Mouse (Mus musculus): ENCODE results near the gene Slc16a7. TPM values are rescaled to one million over a fixed set of nuclear protein-coding genes. Genes with fewer than 3 reads are reported as not detected.

The Slc16a7 gene
- polyA plus RNA-seq, 1 experiment from 2014 or later, result 4.7 TPM

GRCm38 (mm10) chr10:125265467-125265866 lies 123.8 kb downstream of the Slc16a7 start:
- H3K9me3 ChIP-seq, result no peaks in the 10 kb centered on the region
- ATAC-seq, result 0 out of 2 replicates have a peak, but pooled peaks have one; percentile 21
- no peaks in the 10 kb centered on the region for H3K4me1 ChIP-seq (replicated peaks)
- H3K4me3 ChIP-seq (replicated peaks), result no peak overlapping the region
- H3K27ac ChIP-seq, result no peak overlapping the region
- no peak overlapping the region for H3K9ac ChIP-seq
- H3K27me3 ChIP-seq (replicated peaks), result no peaks in the 10 kb centered on the region
- 83% methylated on average over 14 of the region's 14 CpGs for WGBS
- H3K36me3 ChIP-seq, result no peaks in the 10 kb centered on the region
- H3K4me2 ChIP-seq (replicated peaks), result no peak overlapping the region

DNA sequence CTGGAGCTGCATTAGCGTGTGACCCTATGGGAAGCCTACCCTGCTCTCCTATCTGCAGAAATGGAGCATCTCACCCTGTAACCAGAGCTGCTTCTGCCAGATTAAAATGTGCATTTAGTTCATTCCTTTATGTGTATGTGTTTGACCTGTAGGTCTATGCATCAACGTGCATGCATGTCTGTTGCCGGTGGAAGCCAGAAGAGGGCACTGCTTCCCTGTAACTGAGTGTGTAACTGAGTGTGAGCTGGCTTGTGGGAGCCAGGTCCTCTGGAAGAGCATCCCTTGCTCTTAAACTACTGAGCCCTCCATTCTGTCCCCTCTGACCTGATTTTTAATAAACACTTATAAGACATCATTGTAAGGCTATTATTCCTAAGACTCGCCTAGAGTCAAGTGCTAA lies 124.3 kb downstream of the Slc16a7 start:
- WGBS, result 60% methylated on average over 4 of the region's 4 CpGs
- H3K4me3 ChIP-seq (replicated peaks), result no peak overlapping the region

GRCm38 (mm10) chr10:125255904-125256303 lies 133.4 kb downstream of the Slc16a7 start:
- Histone ChIP-seq H3K4me2 (replicated peaks) (no peak overlapping the region), H3K27me3 (replicated peaks) (no peaks in the 10 kb centered on the region), H3K27ac (no peak overlapping the region), H3K9ac (no peak overlapping the region), H3K36me3 (no peaks in the 10 kb centered on the region), H3K9me3 (no peaks in the 10 kb centered on the region), H3K4me1 (replicated peaks) (no peaks in the 10 kb centered on the region), H3K4me3 (replicated peaks) (no peak overlapping the region)
- ATAC-seq, result no peak
- 94% methylated on average over 4 of the region's 4 CpGs for WGBS

More for the DNA sequence above, 124.3 kb downstream of the Slc16a7 start:
- no peak overlapping the region for H3K9ac ChIP-seq
- no peaks in the 10 kb centered on the region for H3K4me1 ChIP-seq (replicated peaks)
- H3K27me3 ChIP-seq (replicated peaks), result no peaks in the 10 kb centered on the region
- H3K4me2 ChIP-seq (replicated peaks), result no peak overlapping the region
- no peaks in the 10 kb centered on the region for H3K9me3 ChIP-seq
- ATAC-seq, result no peak
- no peaks in the 10 kb centered on the region for H3K36me3 ChIP-seq
- H3K27ac ChIP-seq, result no peak overlapping the region

DNA sequence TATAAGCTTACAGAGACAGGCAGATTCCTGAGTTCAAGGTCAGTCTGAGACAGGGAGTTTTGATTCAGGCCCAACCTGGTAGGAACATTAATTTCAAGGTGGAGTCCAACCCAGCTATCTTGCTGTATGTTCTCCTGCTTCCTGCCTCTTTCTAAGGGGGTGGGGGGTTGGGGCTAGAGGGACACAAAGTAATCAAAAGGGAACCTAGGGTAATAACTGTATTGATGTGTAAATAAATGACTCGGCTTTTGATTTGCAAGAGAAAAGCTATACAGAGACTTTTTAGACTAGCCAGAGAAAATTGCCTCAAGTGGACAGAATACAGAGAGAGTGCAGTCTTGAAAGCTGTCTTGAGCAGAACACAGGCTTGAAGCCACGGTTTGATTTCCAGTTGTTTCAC lies 174.7 kb downstream of the Slc16a7 start:
- no peaks in the 10 kb centered on the region for H3K27me3 ChIP-seq (replicated peaks)
- H3K9me3 ChIP-seq, result no peaks in the 10 kb centered on the region
- no peaks in the 10 kb centered on the region for H3K36me3 ChIP-seq
- H3K27ac ChIP-seq, result no peak overlapping the region
- H3K4me1 ChIP-seq (replicated peaks), result no peaks in the 10 kb centered on the region
- ATAC-seq, result no peak
- H3K4me3 ChIP-seq (replicated peaks), result no peak overlapping the region
- no peak overlapping the region for H3K9ac ChIP-seq
- no peak overlapping the region for H3K4me2 ChIP-seq (replicated peaks)
- 67% methylated on average over 2 of the region's 2 CpGs for WGBS

DNA sequence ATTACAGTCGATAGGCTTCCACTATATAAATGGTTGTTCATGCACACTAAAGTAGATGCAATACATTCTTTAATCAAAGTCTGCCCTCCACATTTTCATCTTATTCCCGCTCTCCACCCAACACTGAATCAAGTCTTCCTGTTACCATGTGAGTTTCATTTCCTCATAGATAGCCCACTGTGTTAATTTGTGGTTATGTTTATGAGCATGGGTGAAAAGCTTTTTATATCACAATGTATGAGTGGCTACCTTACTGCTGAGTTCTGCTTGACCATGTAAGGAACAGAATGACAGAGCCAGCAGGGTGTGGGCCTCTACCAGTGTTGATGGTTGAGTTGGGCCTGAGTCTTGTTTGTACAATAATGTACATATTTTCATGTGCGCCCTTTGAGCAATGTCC lies 175.5 kb downstream of the Slc16a7 start:
- no peaks in the 10 kb centered on the region for H3K36me3 ChIP-seq
- ATAC-seq, result no peak
- H3K27me3 ChIP-seq (replicated peaks), result no peaks in the 10 kb centered on the region
- H3K4me3 ChIP-seq (replicated peaks), result no peak overlapping the region
- no peak overlapping the region for H3K9ac ChIP-seq
- H3K27ac ChIP-seq, result no peak overlapping the region
- no peaks in the 10 kb centered on the region for H3K9me3 ChIP-seq
- 93% methylated on average over 3 of the region's 3 CpGs for WGBS
- H3K4me1 ChIP-seq (replicated peaks), result no peaks in the 10 kb centered on the region
- H3K4me2 ChIP-seq (replicated peaks), result no peak overlapping the region

- Histone ChIP-seq H3K27ac (no peak overlapping the region), H3K4me2 (replicated peaks) (no peak overlapping the region), H3K4me3 (replicated peaks) (no peak overlapping the region), H3K9me3 (no peaks in the 10 kb centered on the region), H3K27me3 (replicated peaks) (no peaks in the 10 kb centered on the region), H3K4me1 (replicated peaks) (no peaks in the 10 kb centered on the region), H3K36me3 (no peaks in the 10 kb centered on the region), H3K9ac (no peak overlapping the region)
- no peak for ATAC-seq
- 53% methylated on average over 5 of the region's 5 CpGs for WGBS
Measured at GRCm38 (mm10) chr10:125187544-125187943, 201.7 kb downstream of the Slc16a7 start.

DNA sequence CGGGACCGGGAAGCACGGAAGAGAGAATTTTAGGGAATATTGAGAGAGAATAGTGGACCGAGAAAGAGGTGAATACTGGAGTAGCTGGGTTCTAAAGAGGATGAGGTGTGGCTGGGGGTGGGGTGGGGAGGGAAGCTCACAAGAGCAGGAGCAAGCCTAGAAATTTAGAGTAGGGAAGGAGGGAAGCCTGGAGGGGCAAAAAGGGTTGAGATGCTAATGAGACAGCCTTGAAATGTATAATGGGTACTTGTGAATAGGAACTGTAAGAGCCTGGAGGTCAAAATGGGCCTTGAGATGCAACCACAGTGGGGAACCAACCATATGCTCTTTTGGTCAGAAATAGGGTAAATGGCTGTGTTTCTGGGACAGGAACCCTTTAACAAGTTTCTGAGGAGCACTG lies 203.9 kb downstream of the Slc16a7 start:
- no peaks in the 10 kb centered on the region for H3K4me1 ChIP-seq (replicated peaks)
- H3K4me2 ChIP-seq (replicated peaks), result no peak overlapping the region
- no peaks in the 10 kb centered on the region for H3K36me3 ChIP-seq
- 91% methylated on average over 4 of the region's 4 CpGs for WGBS
- H3K9ac ChIP-seq, result no peak overlapping the region
- no peak overlapping the region for H3K4me3 ChIP-seq (replicated peaks)
- no peak overlapping the region for H3K27ac ChIP-seq
- H3K9me3 ChIP-seq, result no peaks in the 10 kb centered on the region
- H3K27me3 ChIP-seq (replicated peaks), result no peaks in the 10 kb centered on the region
- ATAC-seq, result no peak

- no peaks in the 10 kb centered on the region for H3K9me3 ChIP-seq
- no peak for ATAC-seq
- 53% methylated on average over 5 of the region's 5 CpGs for WGBS
Measured at GRCm38 (mm10) chr10:125184146-125184545, 205.1 kb downstream of the Slc16a7 start.

GRCm38 (mm10) chr10:125182545-125182944 lies 206.7 kb downstream of the Slc16a7 start:
- Histone ChIP-seq H3K4me3 (replicated peaks) (no peak overlapping the region), H3K36me3 (no peaks in the 10 kb centered on the region), H3K9ac (no peak overlapping the region), H3K27ac (no peak overlapping the region), H3K27me3 (replicated peaks) (no peaks in the 10 kb centered on the region), H3K9me3 (no peaks in the 10 kb centered on the region), H3K4me1 (replicated peaks) (no peaks in the 10 kb centered on the region), H3K4me2 (replicated peaks) (no peak overlapping the region)
- 92% methylated on average over 3 of the region's 3 CpGs for WGBS
- ATAC-seq, result no peak

More at GRCm38 (mm10) chr10:125184146-125184545, 205.1 kb downstream of the Slc16a7 start:
- H3K4me1 ChIP-seq (replicated peaks), result no peaks in the 10 kb centered on the region
- no peak overlapping the region for H3K4me3 ChIP-seq (replicated peaks)
- no peaks in the 10 kb centered on the region for H3K36me3 ChIP-seq
- no peak overlapping the region for H3K9ac ChIP-seq
- no peaks in the 10 kb centered on the region for H3K27me3 ChIP-seq (replicated peaks)
- no peak overlapping the region for H3K4me2 ChIP-seq (replicated peaks)
- no peak overlapping the region for H3K27ac ChIP-seq

GRCm38 (mm10) chr10:125177782-125178181 lies 211.5 kb downstream of the Slc16a7 start:
- no peak for ATAC-seq
- WGBS, result 86% methylated on average over 2 of the region's 2 CpGs
- Histone ChIP-seq H3K4me1 (replicated peaks) (no peaks in the 10 kb centered on the region), H3K4me3 (replicated peaks) (no peak overlapping the region), H3K9me3 (no peaks in the 10 kb centered on the region), H3K4me2 (replicated peaks) (no peak overlapping the region), H3K27me3 (replicated peaks) (no peaks in the 10 kb centered on the region), H3K9ac (no peak overlapping the region), H3K36me3 (no peaks in the 10 kb centered on the region), H3K27ac (no peak overlapping the region)

DNA sequence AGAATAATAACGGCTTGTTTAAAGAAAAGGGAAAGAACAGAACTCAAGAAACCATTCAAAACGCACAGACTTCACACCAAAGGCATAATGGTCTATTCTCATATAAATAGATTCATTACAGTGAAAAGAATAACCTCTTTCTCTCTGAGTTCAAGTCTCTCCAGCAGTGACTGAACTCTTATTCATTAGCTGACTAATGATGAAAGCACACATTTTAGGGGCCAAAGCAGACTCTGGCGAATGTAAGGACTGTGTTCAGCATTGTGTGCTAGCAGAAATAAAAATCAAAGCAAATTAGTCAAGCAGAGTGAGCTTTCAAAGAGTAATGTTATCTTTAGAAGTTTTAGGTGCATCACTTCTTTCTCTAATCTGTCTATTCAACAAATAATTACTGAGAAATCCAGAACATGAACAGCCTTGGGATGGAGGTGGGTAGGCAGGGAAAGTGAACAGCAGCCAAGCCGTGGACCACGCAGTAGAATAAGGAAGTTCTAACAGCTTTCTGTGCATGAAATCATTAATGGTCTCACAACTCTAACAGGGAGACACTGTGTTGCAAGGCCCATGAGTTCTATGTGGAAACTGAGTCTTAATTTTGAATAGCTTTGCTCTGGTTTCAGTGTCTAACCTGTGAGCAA lies 214.1 kb downstream of the Slc16a7 start:
- ATAC-seq, result no peak
- Histone ChIP-seq H3K27me3 (replicated peaks) (no peaks in the 10 kb centered on the region), H3K9ac (no peak overlapping the region), H3K4me2 (replicated peaks) (no peak overlapping the region), H3K36me3 (no peaks in the 10 kb centered on the region), H3K27ac (no peak overlapping the region), H3K4me3 (replicated peaks) (no peak overlapping the region), H3K9me3 (no peaks in the 10 kb centered on the region), H3K4me1 (replicated peaks) (no peaks in the 10 kb centered on the region)
- WGBS, result 79% methylated on average over 5 of the region's 5 CpGs

DNA sequence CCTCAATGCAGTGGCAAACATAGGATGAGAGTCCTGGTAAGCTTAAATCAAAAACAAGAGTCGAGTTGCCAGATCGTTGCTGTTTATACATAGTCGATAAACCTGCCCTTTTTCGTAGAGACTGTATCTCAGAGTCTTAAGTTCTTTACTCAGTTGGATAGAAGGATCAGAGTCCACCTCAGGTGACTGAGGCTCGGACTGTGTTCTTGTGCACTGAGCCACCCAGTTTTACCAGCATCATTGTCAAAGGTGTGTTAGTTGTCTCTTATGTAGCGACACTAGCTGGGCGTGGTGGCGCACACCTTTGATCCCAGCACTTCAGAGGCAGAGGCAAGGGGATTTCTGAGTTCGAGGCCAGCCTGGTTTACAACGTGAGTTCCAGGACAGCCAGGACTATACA lies 217.6 kb downstream of the Slc16a7 start:
- ATAC-seq, result peak; percentile 82
- WGBS, result 78% methylated on average over 10 of the region's 10 CpGs
- no peaks in the 10 kb centered on the region for H3K27me3 ChIP-seq (replicated peaks)

DNA sequence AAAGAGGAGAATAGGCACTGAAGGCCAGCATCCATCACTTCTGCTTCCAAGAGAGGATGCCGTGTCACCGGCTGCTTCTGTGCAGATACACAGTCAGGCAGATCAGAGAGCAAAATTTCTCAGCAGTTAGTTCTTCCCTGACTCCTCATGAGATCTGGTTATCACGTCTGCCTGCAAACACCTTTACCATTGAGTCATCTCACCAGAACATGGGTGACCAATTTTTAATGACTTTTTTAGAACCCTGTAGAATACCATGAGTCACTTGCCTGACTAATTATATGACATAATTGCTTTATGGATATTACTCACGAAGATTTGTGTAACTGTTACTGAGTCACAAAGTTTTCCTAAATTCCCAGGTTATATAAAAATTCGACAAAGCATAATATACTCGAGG lies 218.1 kb downstream of the Slc16a7 start:
- WGBS, result 76% methylated on average over 6 of the region's 6 CpGs
- ATAC-seq, result peak; percentile 77
- H3K36me3 ChIP-seq, result no peaks in the 10 kb centered on the region

More for the DNA sequence above, 217.6 kb downstream of the Slc16a7 start:
- Histone ChIP-seq H3K4me3 (replicated peaks) (no peak overlapping the region), H3K27ac (no peak overlapping the region), H3K4me2 (replicated peaks) (no peak overlapping the region), H3K4me1 (replicated peaks) (no peaks in the 10 kb centered on the region), H3K36me3 (no peaks in the 10 kb centered on the region), H3K9me3 (no peaks in the 10 kb centered on the region), H3K9ac (no peak overlapping the region)

More for the DNA sequence above, 218.1 kb downstream of the Slc16a7 start:
- Histone ChIP-seq H3K27me3 (replicated peaks) (no peaks in the 10 kb centered on the region), H3K9ac (no peak overlapping the region), H3K27ac (no peak overlapping the region), H3K4me3 (replicated peaks) (no peak overlapping the region), H3K9me3 (no peaks in the 10 kb centered on the region), H3K4me2 (replicated peaks) (no peak overlapping the region), H3K4me1 (replicated peaks) (no peaks in the 10 kb centered on the region)

Data from intestine, embryonic 15.5 days (tissue).